ENCODE assay signal across 16 mouse cellular contexts in genomic region chr11:93957746-93958145, GRCm38 (mm10).
"Had no signal": no experiment of that assay in that cellular context is flagged by ENCODE, and none has a peak within 500 bp of the region (broad histone marks: within the 10 kb centered on the region; RNA-seq: fewer than 3 reads in every experiment).

No protein-coding gene starts in this region.

- H3K27me3 ChIP-seq: midbrain, embryonic 13.5 days; neural tube, embryonic 13.5 days; neural tube, embryonic 15.5 days; stomach, embryonic 15.5 days had no signal

- DNase-seq: lung, adult 18-20 months; lung, embryonic 14.5 days; lung, postnatal 10 days; lung, postnatal 4 days; retina, postnatal 1 day; right cerebral cortex, adult 18-20 months; thymus, adult 2 months; thymus, postnatal 25 days; thymus, postnatal 4 days had no signal

- H3K4me3 ChIP-seq: midbrain, embryonic 10.5 days; midbrain, embryonic 13.5 days; myocyte; neural tube, embryonic 13.5 days; neural tube, embryonic 15.5 days; stomach, embryonic 15.5 days had no signal

- H3K4me2 ChIP-seq: lung, embryonic 14.5 days; midbrain, embryonic 13.5 days; neural tube, embryonic 13.5 days; neural tube, embryonic 15.5 days; stomach, embryonic 15.5 days had no signal

- ATAC-seq: midbrain, embryonic 13.5 days; midbrain, embryonic 16.5 days had no signal

- H3K27ac ChIP-seq: midbrain, embryonic 10.5 days; midbrain, embryonic 13.5 days; neural tube, embryonic 13.5 days; neural tube, embryonic 15.5 days; stomach, embryonic 15.5 days had no signal

- H3K9me3 ChIP-seq: midbrain, embryonic 10.5 days; midbrain, embryonic 13.5 days; neural tube, embryonic 13.5 days; neural tube, embryonic 15.5 days; stomach, embryonic 15.5 days had no signal

- H3K9ac ChIP-seq: lung, embryonic 14.5 days; midbrain, embryonic 13.5 days; neural tube, embryonic 13.5 days; neural tube, embryonic 15.5 days; stomach, embryonic 15.5 days had no signal
